Mouse (Mus musculus): ENCODE results near the gene Kif5c. TPM values are rescaled to one million over a fixed set of nuclear protein-coding genes. Genes with fewer than 3 reads are reported as not detected.
A peak's percentile ranks its signal among the peaks of the same experiment; 100 is the strongest.

Kif5c gene
- polyA plus RNA-seq, 1 experiment: 19.0 TPM

GRCm38 (mm10) chr2:49755054-49755453, 136.0 kb downstream of the Kif5c start:
- Histone ChIP-seq H3K27ac (ENCODE audit: control insufficient read depth, insufficient read depth, low read depth, low read length) (no peak overlapping the region), H3K4me1 (ENCODE audit: control insufficient read depth, insufficient read depth, low read length) (no peaks in the 10 kb centered on the region), H3K36me3 (ENCODE audit: control insufficient read depth, insufficient read depth, low read length) (no peaks in the 10 kb centered on the region), H3K4me3 (ENCODE audit: control insufficient read depth, low read depth, low read length) (no peak overlapping the region), H3K27me3 (ENCODE audit: control insufficient read depth, insufficient read depth, low read length) (no peaks in the 10 kb centered on the region)
- TF ChIP-seq CTCF (IDR thresholded peaks at IDR 0.05; ENCODE audit: control insufficient read depth, insufficient read depth, insufficient replicate concordance, low read depth, low read length) (no peak), POLR2A (IDR thresholded peaks at IDR 0.05; ENCODE audit: control insufficient read depth, low read depth, low read length) (no peak)

- TF ChIP-seq POLR2A (IDR thresholded peaks at IDR 0.05; ENCODE audit: control insufficient read depth, low read depth, low read length) (no peak), CTCF (IDR thresholded peaks at IDR 0.05; ENCODE audit: control insufficient read depth, insufficient read depth, insufficient replicate concordance, low read depth, low read length) (no peak)
- no peaks in the 10 kb centered on the region for H3K36me3 ChIP-seq (ENCODE audit: control insufficient read depth, insufficient read depth, low read length)
- H3K27ac ChIP-seq (ENCODE audit: control insufficient read depth, insufficient read depth, low read depth, low read length): no peak overlapping the region
- H3K27me3 ChIP-seq (ENCODE audit: control insufficient read depth, insufficient read depth, low read length): no peaks in the 10 kb centered on the region
- no peak overlapping the region for H3K4me3 ChIP-seq (ENCODE audit: control insufficient read depth, low read depth, low read length)
- H3K4me1 ChIP-seq (ENCODE audit: control insufficient read depth, insufficient read depth, low read length): no peaks in the 10 kb centered on the region
Observed at GRCm38 (mm10) chr2:49757616-49758015, 138.5 kb downstream of the Kif5c start.

- H3K27me3 ChIP-seq (ENCODE audit: control insufficient read depth, insufficient read depth, low read length): no peaks in the 10 kb centered on the region
- no peaks in the 10 kb centered on the region for H3K36me3 ChIP-seq (ENCODE audit: control insufficient read depth, insufficient read depth, low read length)
- H3K4me3 ChIP-seq (ENCODE audit: control insufficient read depth, low read depth, low read length): no peak overlapping the region
- no peaks in the 10 kb centered on the region for H3K4me1 ChIP-seq (ENCODE audit: control insufficient read depth, insufficient read depth, low read length)
- TF ChIP-seq CTCF (IDR thresholded peaks at IDR 0.05; ENCODE audit: control insufficient read depth, insufficient read depth, insufficient replicate concordance, low read depth, low read length): 0 out of 2 replicates have a peak, but pooled peaks have one; percentile 12
- no peak for TF ChIP-seq POLR2A (IDR thresholded peaks at IDR 0.05; ENCODE audit: control insufficient read depth, low read depth, low read length)
- H3K27ac ChIP-seq (ENCODE audit: control insufficient read depth, insufficient read depth, low read depth, low read length): no peak overlapping the region
Observed at GRCm38 (mm10) chr2:49764331-49764946, 145.3 kb downstream of the Kif5c start.

GRCm38 (mm10) chr2:49768916-49769315, 149.8 kb downstream of the Kif5c start:
- no peak overlapping the region for H3K4me3 ChIP-seq (ENCODE audit: control insufficient read depth, low read depth, low read length)
- no peaks in the 10 kb centered on the region for H3K36me3 ChIP-seq (ENCODE audit: control insufficient read depth, insufficient read depth, low read length)
- no peaks in the 10 kb centered on the region for H3K4me1 ChIP-seq (ENCODE audit: control insufficient read depth, insufficient read depth, low read length)
- H3K27me3 ChIP-seq (ENCODE audit: control insufficient read depth, insufficient read depth, low read length): no peaks in the 10 kb centered on the region
- no peak for TF ChIP-seq CTCF (IDR thresholded peaks at IDR 0.05; ENCODE audit: control insufficient read depth, insufficient read depth, insufficient replicate concordance, low read depth, low read length)
- TF ChIP-seq POLR2A (IDR thresholded peaks at IDR 0.05; ENCODE audit: control insufficient read depth, low read depth, low read length): no peak
- H3K27ac ChIP-seq (ENCODE audit: control insufficient read depth, insufficient read depth, low read depth, low read length): no peak overlapping the region

GRCm38 (mm10) chr2:49770440-49770839, 151.3 kb downstream of the Kif5c start:
- no peak for TF ChIP-seq CTCF (IDR thresholded peaks at IDR 0.05; ENCODE audit: control insufficient read depth, insufficient read depth, insufficient replicate concordance, low read depth, low read length)
- TF ChIP-seq POLR2A (IDR thresholded peaks at IDR 0.05; ENCODE audit: control insufficient read depth, low read depth, low read length): no peak
- Histone ChIP-seq H3K27me3 (ENCODE audit: control insufficient read depth, insufficient read depth, low read length) (no peaks in the 10 kb centered on the region), H3K4me1 (ENCODE audit: control insufficient read depth, insufficient read depth, low read length) (no peaks in the 10 kb centered on the region), H3K27ac (ENCODE audit: control insufficient read depth, insufficient read depth, low read depth, low read length) (no peak overlapping the region), H3K36me3 (ENCODE audit: control insufficient read depth, insufficient read depth, low read length) (no peaks in the 10 kb centered on the region), H3K4me3 (ENCODE audit: control insufficient read depth, low read depth, low read length) (no peak overlapping the region)

GRCm38 (mm10) chr2:49771172-49771571, 152.1 kb downstream of the Kif5c start:
- Histone ChIP-seq H3K4me1 (ENCODE audit: control insufficient read depth, insufficient read depth, low read length) (no peaks in the 10 kb centered on the region), H3K27me3 (ENCODE audit: control insufficient read depth, insufficient read depth, low read length) (no peaks in the 10 kb centered on the region), H3K36me3 (ENCODE audit: control insufficient read depth, insufficient read depth, low read length) (no peaks in the 10 kb centered on the region), H3K27ac (ENCODE audit: control insufficient read depth, insufficient read depth, low read depth, low read length) (no peak overlapping the region), H3K4me3 (ENCODE audit: control insufficient read depth, low read depth, low read length) (no peak overlapping the region)
- TF ChIP-seq POLR2A (IDR thresholded peaks at IDR 0.05; ENCODE audit: control insufficient read depth, low read depth, low read length) (no peak), CTCF (IDR thresholded peaks at IDR 0.05; ENCODE audit: control insufficient read depth, insufficient read depth, insufficient replicate concordance, low read depth, low read length) (no peak)

GRCm38 (mm10) chr2:49773194-49773931, 154.3 kb downstream of the Kif5c start:
- TF ChIP-seq CTCF (IDR thresholded peaks at IDR 0.05; ENCODE audit: control insufficient read depth, insufficient read depth, insufficient replicate concordance, low read depth, low read length) (no peak), POLR2A (IDR thresholded peaks at IDR 0.05; ENCODE audit: control insufficient read depth, low read depth, low read length) (no peak)
- Histone ChIP-seq H3K36me3 (ENCODE audit: control insufficient read depth, insufficient read depth, low read length) (no peaks in the 10 kb centered on the region), H3K27ac (ENCODE audit: control insufficient read depth, insufficient read depth, low read depth, low read length) (no peak overlapping the region), H3K27me3 (ENCODE audit: control insufficient read depth, insufficient read depth, low read length) (no peaks in the 10 kb centered on the region), H3K4me1 (ENCODE audit: control insufficient read depth, insufficient read depth, low read length) (no peaks in the 10 kb centered on the region), H3K4me3 (ENCODE audit: control insufficient read depth, low read depth, low read length) (no peak overlapping the region)

Measured in testis, adult 2 months (tissue).